Mouse (Mus musculus) right cerebral cortex, postnatal 36 days (tissue): ENCODE results near the gene Olfml3.

Source experiments
- DNase-seq, 2 experiments: peaks; one replicate each; pipeline ENCODE4 v3.0.0; 2022; ENCODE audit warnings: low spot score in 2 of 2, mixed read lengths in 1 of 2

The Olfml3 gene

GRCm38 (mm10) chr3:103709470-103710040 is 28.2 kb downstream of the Olfml3 start:
- DNase-seq: peak in 1 of 2 experiments; percentile 18

GRCm38 (mm10) chr3:103705426-103705825 is 32.4 kb downstream of the Olfml3 start:
- DNase-seq: no peak

GRCm38 (mm10) chr3:103704661-103705060 is 33.1 kb downstream of the Olfml3 start:
- no peak for DNase-seq

GRCm38 (mm10) chr3:103696388-103696925 is 41.3 kb downstream of the Olfml3 start:
- DNase-seq: no peak

GRCm38 (mm10) chr3:103695556-103695955 is 42.2 kb downstream of the Olfml3 start:
- DNase-seq: no peak

- no peak for DNase-seq
Measured at GRCm38 (mm10) chr3:103690506-103690905, 47.3 kb downstream of the Olfml3 start.

- no peak for DNase-seq
Measured at GRCm38 (mm10) chr3:103689043-103689442, 48.8 kb downstream of the Olfml3 start.

GRCm38 (mm10) chr3:103683966-103684319 is 53.9 kb downstream of the Olfml3 start:
- no peak for DNase-seq

GRCm38 (mm10) chr3:103683234-103683965 is 54.4 kb downstream of the Olfml3 start:
- peak; percentile 26 to 54 for DNase-seq

- peak; percentile 7 to 30 for DNase-seq
Measured at GRCm38 (mm10) chr3:103682473-103682872, 55.3 kb downstream of the Olfml3 start.

GRCm38 (mm10) chr3:103678811-103679210 is 59.0 kb downstream of the Olfml3 start:
- DNase-seq: no peak

GRCm38 (mm10) chr3:103672716-103673115 is 65.1 kb downstream of the Olfml3 start:
- DNase-seq: no peak
